16 mouse cellular contexts compared by ENCODE assay signal in the genomic region with DNA sequence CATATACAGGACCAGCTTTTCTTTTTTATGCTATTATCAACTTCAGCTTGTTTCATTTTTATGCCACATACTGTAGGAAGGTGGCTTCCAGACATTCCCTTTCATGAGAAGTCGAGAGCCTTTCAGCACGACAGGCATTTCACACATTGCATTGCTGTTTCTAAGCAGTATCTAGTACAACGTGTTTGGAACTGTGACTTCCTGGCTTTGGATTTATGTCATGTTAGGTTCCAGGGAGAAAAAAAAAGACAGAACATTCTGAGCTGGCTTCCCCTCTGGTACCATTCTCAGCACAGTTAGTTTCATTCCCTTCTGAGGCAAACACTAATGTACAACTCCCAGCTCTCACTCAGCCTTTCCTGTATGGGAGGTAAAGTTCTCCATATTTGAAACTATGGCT.
DNase-seq lines count a peak whose midpoint lies in the region; TF ChIP-seq lines count a peak whose summit lies in the region.
"Had no signal": no experiment of that assay in that cellular context is flagged by ENCODE, and none has a peak within 500 bp of the region (broad histone marks: within the 10 kb centered on the region; RNA-seq: fewer than 3 reads in every experiment).

No protein-coding gene starts in this region.

- H3K4me3 ChIP-seq in left cerebral cortex, adult 2 months, result no peak overlapping the region
- H3K4me3 ChIP-seq: kidney, embryonic 15.5 days; liver, embryonic 13.5 days had no signal

- no peak for TF ChIP-seq POLR2A in brain, embryonic 14.5 days (IDR thresholded peaks at IDR 0.05; ENCODE audit: borderline replicate concordance, extremely low read depth, insufficient read depth, insufficient read length, poor library complexity, severe bottlenecking)

- intact Hi-C loops in left cerebral cortex, adult 2 months (cut with DNase I), result no loop called here

- TF ChIP-seq CTCF in left cerebral cortex, adult 2 months (IDR thresholded peaks at IDR 0.05), result no peak
- TF ChIP-seq CTCF in brain, embryonic 14.5 days (IDR thresholded peaks at IDR 0.05; ENCODE audit: borderline replicate concordance, extremely low read depth, insufficient read depth, insufficient read length), result no peak

- H3K27ac ChIP-seq in left cerebral cortex, adult 2 months, result no peak overlapping the region
- H3K27ac ChIP-seq: kidney, embryonic 15.5 days; liver, embryonic 13.5 days; macrophage had no signal

- peak; percentile 31 for DNase-seq in gastrocnemius, adult 18-20 months (ENCODE audit: low spot score)
- DNase-seq in gastrocnemius, postnatal 4 days (ENCODE audit: low spot score in 2 of 2), result no peak
- DNase-seq in left cerebral cortex, adult 11 months (ENCODE audit: low spot score), result peak; percentile 22
- DNase-seq in left cerebral cortex, adult 2 months (ENCODE audit: extremely low spot score in 1 of 2, low spot score in 2 of 2), result no peak
- peak; percentile 15 for DNase-seq in brain, embryonic 14.5 days (ENCODE audit: low read depth)
- peak; percentile 54 for DNase-seq in layer of hippocampus, adult 9-11 months
- no peak for DNase-seq in kidney, adult 18-20 months
- DNase-seq in kidney, postnatal 36 days, result no peak
- DNase-seq: adrenal gland, postnatal 10 days; cerebellum, postnatal 10 days; gastrocnemius, postnatal 10 days; liver, embryonic 13.5 days; midbrain, embryonic 14.5 days; thymus, adult 2 months had no signal

Comparison
In these comparisons a context has a peak if more than half of its experiments do, and no peak if none do; other contexts are left out.
1. DNase-seq: peak in gastrocnemius, adult 18-20 months (single experiment), left cerebral cortex, adult 11 months (single experiment), brain, embryonic 14.5 days (single experiment) and layer of hippocampus, adult 9-11 months (single experiment); none in gastrocnemius, postnatal 4 days (0 of 2), left cerebral cortex, adult 2 months (0 of 2), kidney, adult 18-20 months (single experiment) and kidney, postnatal 36 days (0 of 2).